Mouse (Mus musculus) liver, postnatal 0 days (tissue): ENCODE measurements around the gene Cbfa2t3.

ENCODE experiments used
- CTCF ChIP-seq: sonication (generic); IDR thresholded peaks from 2 replicates; pipeline ENCODE4 v1.5.1; 2016; ENCODE audit warnings: antibody characterized with exemption, low read depth
- EP300 ChIP-seq: IDR thresholded peaks from 2 replicates; pipeline ENCODE4 v1.6.1; 2016; ENCODE audit warnings: antibody characterized with exemption, low read depth, mild to moderate bottlenecking

DNA sequence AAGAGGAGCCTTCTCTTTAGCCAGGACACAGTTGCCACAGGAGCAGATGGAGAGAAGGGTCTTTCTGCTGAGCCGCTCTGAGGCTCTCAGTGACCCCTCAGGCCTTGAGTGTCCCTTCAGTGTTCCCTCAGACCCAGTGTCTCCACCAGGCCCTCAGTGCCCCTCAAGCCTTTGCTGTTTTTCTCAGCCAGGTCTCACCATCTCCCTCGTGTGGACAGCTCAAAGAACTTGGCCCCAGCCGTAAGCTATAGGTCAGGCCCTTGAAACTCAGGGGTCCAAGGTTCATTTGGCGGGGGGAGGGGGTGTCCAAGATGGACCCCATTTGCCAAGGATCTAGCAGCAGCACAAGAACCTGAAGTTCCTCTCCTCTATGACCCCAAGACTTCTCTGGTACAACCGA is 74.3 kb downstream of the Cbfa2t3 start:
- TF ChIP-seq CTCF (peak; percentile 39), EP300 (no peak)
